Mouse (Mus musculus) left cerebral cortex, postnatal 10 days (tissue): ENCODE data around the gene Calhm3. TPM values are rescaled to one million over a fixed set of nuclear protein-coding genes. Genes with fewer than 3 reads are reported as not detected.

Experiments
- DNase-seq, 2 experiments: peaks; one replicate each; pipeline ENCODE4 v3.0.0; 2021 to 2022; ENCODE audit warnings: low spot score in 2 of 2, mixed read lengths in 1 of 2; ENCODE audit errors: extremely low spot score in 1 of 2
- intact Hi-C: fragments of 180-260 bp; cut with DNase I; formaldehyde crosslinking; loops from one replicate; pipeline ENCODE4 v1.15.1; 2025
- total RNA-seq, 2 experiments: library from RNA; stranded (reverse); gene quantifications; 2 replicates each; pipeline ENCODE4 v1.2.3; 2021

The Calhm3 gene
- total RNA-seq, 2 experiments from 2014 or later: not detected

DNA sequence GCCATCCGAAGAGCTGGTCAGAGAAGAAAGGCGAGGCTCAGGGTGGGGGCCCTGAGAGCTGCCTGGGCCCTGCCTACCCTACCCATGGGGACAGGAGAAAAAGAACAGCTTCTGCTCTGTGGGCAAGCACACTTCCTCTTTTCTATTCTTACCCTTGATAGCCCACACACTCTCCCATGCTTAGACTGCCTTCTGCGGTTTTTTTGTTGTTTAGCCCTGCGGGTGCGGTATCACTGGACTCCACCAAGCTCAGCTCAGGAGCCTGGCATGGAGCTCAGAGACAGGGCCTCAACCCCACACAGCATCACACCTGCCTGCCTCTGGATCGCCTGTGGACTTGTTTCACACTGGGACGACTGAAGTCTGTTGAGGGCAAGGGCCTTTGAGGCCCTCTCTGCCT, 24.4 kb downstream of the Calhm3 start:
- no peak for DNase-seq
- intact Hi-C loops: no loop called here

GRCm38 (mm10) chr19:47130551-47131125, 26.9 kb downstream of the Calhm3 start:
- intact Hi-C loops: no loop called here
- DNase-seq: no peak

DNA sequence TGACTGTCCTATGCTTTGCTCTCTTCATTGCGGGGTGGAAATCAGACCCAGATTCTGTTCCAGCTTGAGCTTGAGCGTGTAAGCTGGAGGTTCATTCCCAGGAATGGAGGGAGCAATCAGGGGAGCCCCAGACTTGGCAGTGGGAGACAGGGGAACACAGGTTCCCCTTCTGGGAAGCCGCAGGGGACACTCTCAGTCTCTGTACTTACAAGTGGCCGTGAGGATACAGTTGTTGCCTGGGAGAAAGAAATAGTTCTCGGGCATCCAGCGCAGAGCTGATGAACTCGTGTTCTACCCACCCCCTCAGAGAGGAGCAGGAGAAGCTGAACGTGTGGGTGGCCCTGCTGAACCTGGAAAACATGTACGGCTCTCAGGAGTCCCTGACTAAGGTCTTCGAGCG, 28.7 kb downstream of the Calhm3 start:
- intact Hi-C loops: no loop called here

DNA sequence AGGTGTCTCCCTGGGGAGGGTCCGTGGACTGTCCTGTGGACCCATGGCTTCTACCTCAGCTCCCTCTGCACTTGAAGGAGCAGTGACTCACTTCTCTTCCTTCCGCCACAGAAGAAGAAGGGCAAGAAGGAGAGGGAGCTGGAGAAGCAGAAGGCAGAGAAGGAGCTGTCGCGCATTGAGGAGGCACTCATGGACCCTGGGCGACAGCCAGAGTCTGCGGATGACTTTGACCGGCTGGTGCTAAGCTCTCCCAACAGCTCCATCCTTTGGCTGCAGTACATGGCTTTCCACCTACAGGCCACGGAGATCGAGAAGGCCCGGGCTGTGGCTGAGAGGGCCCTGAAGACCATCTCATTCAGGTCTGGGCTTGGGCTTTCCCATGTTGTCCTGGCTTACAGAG, 29.4 kb downstream of the Calhm3 start:
- intact Hi-C loops: no loop called here
- no peak for DNase-seq

More for the DNA sequence above, 28.7 kb downstream of the Calhm3 start:
- no peak for DNase-seq

GRCm38 (mm10) chr19:47122802-47123201, 34.8 kb downstream of the Calhm3 start:
- intact Hi-C loops: no loop called here
- DNase-seq: no peak

- intact Hi-C loops: loop anchor here (2.0 kb wide), 1 partner anchor 48 kb away; no protein-coding TSS in a partner anchor
Measured at GRCm38 (mm10) chr19:47121054-47121453, 36.5 kb downstream of the Calhm3 start.

DNA sequence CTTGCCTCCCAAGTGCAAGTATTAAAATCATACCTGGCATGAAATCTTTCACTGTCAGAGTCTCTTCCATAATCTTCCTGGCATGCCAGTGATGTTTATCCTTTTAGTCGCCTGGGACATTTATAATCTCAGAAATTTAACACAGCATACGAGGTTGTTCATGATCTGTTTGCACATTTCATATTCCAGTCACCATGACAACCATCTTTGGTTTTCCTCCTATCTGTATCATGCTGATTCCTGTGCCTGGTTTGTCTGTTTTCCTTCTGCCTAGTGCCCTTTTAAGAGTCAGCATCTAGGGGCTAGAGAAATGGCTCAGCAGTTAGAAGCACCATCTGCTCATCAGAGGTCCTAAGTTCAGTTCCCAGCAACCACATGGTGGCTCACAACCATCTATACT, 38.9 kb downstream of the Calhm3 start:
- DNase-seq: peak in 1 of 2 experiments; percentile 16
- intact Hi-C loops: no loop called here

More at GRCm38 (mm10) chr19:47121054-47121453, 36.5 kb downstream of the Calhm3 start:
- DNase-seq: peak in 1 of 2 experiments; percentile 30

DNA sequence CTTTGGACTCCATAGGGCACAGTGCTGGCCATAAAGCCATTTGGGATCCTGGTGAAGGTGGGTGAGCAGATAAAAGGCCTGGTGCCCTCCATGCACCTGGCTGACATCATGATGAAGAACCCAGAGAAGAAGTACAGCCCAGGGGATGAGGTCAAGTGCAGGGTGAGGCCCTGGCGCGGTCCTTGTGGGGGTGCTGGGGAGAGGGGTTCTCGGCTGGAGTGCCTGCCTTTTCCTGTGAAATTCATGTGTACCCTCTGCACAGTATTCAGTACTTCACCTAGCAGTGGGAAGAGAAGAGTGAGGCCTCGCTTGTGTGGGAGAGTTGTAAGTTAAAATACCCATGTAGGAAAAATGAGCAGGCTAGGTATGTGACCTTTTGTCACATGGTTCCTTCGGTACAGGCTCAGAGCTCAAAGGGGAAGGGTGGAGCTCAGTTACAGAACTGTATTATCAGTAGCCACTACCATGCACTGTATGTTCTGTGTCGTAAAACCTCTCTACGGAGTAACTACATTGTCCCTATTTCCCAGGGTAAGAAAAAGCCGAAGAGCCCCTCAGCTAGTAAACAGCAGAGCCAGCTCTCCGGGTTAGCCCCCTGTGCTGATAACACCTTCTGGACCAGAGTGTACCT, 52.8 kb downstream of the Calhm3 start:
- DNase-seq: peak in 1 of 2 experiments; percentile 13
- intact Hi-C loops: no loop called here

Other genes with a start within 250 kb of the Calhm3 start
- 100 to 1,000 TPM; 180 to 190 TPM for gene Ina, start 143.1 kb downstream of the Calhm3 start, total RNA-seq
- 10 to 100 TPM; 76.4 to 87.4 TPM for gene Nt5c2, start 142.6 kb downstream of the Calhm3 start, total RNA-seq
- 10 to 100 TPM; 15.7 to 18.0 TPM for gene Pcgf6, start 106.9 kb downstream of the Calhm3 start, total RNA-seq
- gene Taf5, start 90.0 kb downstream of the Calhm3 start, total RNA-seq: 1 to 10 TPM; 5.1 to 6.0 TPM
- gene Usmg5, start 67.1 kb downstream of the Calhm3 start, total RNA-seq: 100 to 1,000 TPM; 816 to 827 TPM
- gene Pdcd11, start 67.0 kb downstream of the Calhm3 start, total RNA-seq: 10 to 100 TPM; 14.2 to 14.8 TPM
- 1 to 10 TPM; 3.0 to 4.3 TPM for gene Calhm2, start 19.5 kb downstream of the Calhm3 start, total RNA-seq
- gene Calhm1, start 13.5 kb downstream of the Calhm3 start, total RNA-seq: not detected
- 100 to 1,000 TPM; 107 to 111 TPM for gene Neurl1a, start 21.1 kb upstream of the Calhm3 start, total RNA-seq